Mouse (Mus musculus) erythroblast, embryonic 14.5 days (primary cell): Measurements from ENCODE around the gene Pelp1.

ENCODE experiments used
- GATA1 ChIP-seq: IDR thresholded peaks from 2 replicates; pipeline ENCODE4 v1.6.1; 2012; ENCODE audit warnings: low read length, inconsistent platforms, mixed read lengths
- TAL1 ChIP-seq: IDR thresholded peaks from 3 replicates; pipeline ENCODE4 v1.6.1; 2012; ENCODE audit warnings: low read length, inconsistent platforms, mixed read lengths

- no peak for TF ChIP-seq GATA1
- TF ChIP-seq TAL1: no peak
Observed at GRCm38 (mm10) chr11:70372396-70372795, 37.4 kb downstream of the Pelp1 start.
